Mouse (Mus musculus) megakaryocyte, adult 5-6 weeks (primary cell): ENCODE results near the gene Sptssb. TPM values are rescaled to one million over a fixed set of nuclear protein-coding genes. Genes with fewer than 3 reads are reported as not detected.

Experiments
- ATAC-seq: 2 replicates; pipeline ENCODE4 v1.8.0; 2016; ENCODE audit warnings: mild to moderate bottlenecking, inconsistent platforms; ENCODE audit not compliant: poor library complexity, severe bottlenecking
- total RNA-seq, 2 experiments: library from RNA; stranded (forward) in 1 of 2; stranded (reverse) in 1 of 2; fragments of 153-499, 151-499 nt in 1 of 2; fragments of 221-1000, 200-1000 nt in 1 of 2; gene quantifications; 2 replicates each; pipeline versions ENCODE4 v1.2.3 to v1.2.4; 2015 to 2017

Sptssb gene
- total RNA-seq (2015), result not detected in 2 replicates
- not detected in 2 replicates for total RNA-seq (2017)

- ATAC-seq, result no peak
Observed at GRCm38 (mm10) chr3:69859858-69860588, at the start of gene Sptssb. Gene Sptssb, minus strand, starts transcription at chr3:69859940.

GRCm38 (mm10) chr3:69908074-69908473 is 48.3 kb upstream of the Sptssb start:
- ATAC-seq, result peak; percentile 71; the same call in 1 of the 2 replicates

GRCm38 (mm10) chr3:69907564-69907963 is 47.8 kb upstream of the Sptssb start:
- ATAC-seq, result no peak

GRCm38 (mm10) chr3:69902787-69903477 is 43.2 kb upstream of the Sptssb start:
- no peak for ATAC-seq

GRCm38 (mm10) chr3:69902382-69902781 is 42.6 kb upstream of the Sptssb start:
- no peak for ATAC-seq

GRCm38 (mm10) chr3:69901874-69902381 is 42.2 kb upstream of the Sptssb start:
- ATAC-seq, result no peak

- no peak for ATAC-seq
Observed at GRCm38 (mm10) chr3:69900335-69900734, 40.6 kb upstream of the Sptssb start.

GRCm38 (mm10) chr3:69897917-69898594 is 38.3 kb upstream of the Sptssb start:
- ATAC-seq, result no peak

GRCm38 (mm10) chr3:69895516-69895915 is 35.8 kb upstream of the Sptssb start:
- no peak for ATAC-seq

- ATAC-seq, result no peak
Observed at GRCm38 (mm10) chr3:69892187-69893094, 32.7 kb upstream of the Sptssb start.

- no peak for ATAC-seq
Observed at GRCm38 (mm10) chr3:69885866-69886265, 26.1 kb upstream of the Sptssb start.

- no peak for ATAC-seq
Observed at GRCm38 (mm10) chr3:69883710-69884109, 24.0 kb upstream of the Sptssb start.

GRCm38 (mm10) chr3:69877538-69877937 is 17.8 kb upstream of the Sptssb start:
- ATAC-seq, result no peak

GRCm38 (mm10) chr3:69874721-69875120 is 15.0 kb upstream of the Sptssb start:
- ATAC-seq, result no peak

- no peak for ATAC-seq
Observed at GRCm38 (mm10) chr3:69872661-69873327, 13.1 kb upstream of the Sptssb start.

- no peak for ATAC-seq
Observed at GRCm38 (mm10) chr3:69871174-69871573, 11.4 kb upstream of the Sptssb start.

GRCm38 (mm10) chr3:69869702-69870101 is 10.0 kb upstream of the Sptssb start:
- ATAC-seq, result no peak

GRCm38 (mm10) chr3:69861789-69862395 is 2.2 kb upstream of the Sptssb start:
- no peak for ATAC-seq
